Mouse (Mus musculus) CH12.LX (cell line): Measurements from ENCODE around the gene Oxsm. TPM values are rescaled to one million over a fixed set of nuclear protein-coding genes. Genes with fewer than 3 reads are reported as not detected.
A peak's percentile ranks its signal among the peaks of the same experiment; 100 is the strongest.

ENCODE experiments used
- DNase-seq: peaks from one replicate; pipeline ENCODE4 v3.0.0-alpha.2; 2013; ENCODE audit errors: extremely low read depth
- H3K27ac ChIP-seq: 2 replicates; pipeline ENCODE4 v1.5.1; 2012; ENCODE audit warnings: low read depth, mild to moderate bottlenecking, control low read depth, moderate library complexity; ENCODE audit not compliant: insufficient read depth
- H3K27me3 ChIP-seq: replicated peaks from 2 replicates; pipeline ENCODE3; 2012; ENCODE audit warnings: inconsistent platforms
- H3K36me3 ChIP-seq, 2 experiments: replicated peaks in 1 of 2; 2 replicates each; pipeline versions ENCODE3 to v1.6.1; 2012; ENCODE audit warnings: inconsistent platforms in 1 of 2, low read length in 1 of 2, mild to moderate bottlenecking in 1 of 2, mixed read lengths in 1 of 2, moderate library complexity in 1 of 2; ENCODE audit not compliant: control insufficient read depth in 1 of 2, insufficient read depth in 1 of 2
- H3K4me1 ChIP-seq, 2 experiments: 2 replicates each; pipeline ENCODE4 v1.6.1; 2012; ENCODE audit warnings: inconsistent platforms in 1 of 2, moderate library complexity in 1 of 2; ENCODE audit not compliant: insufficient read depth in 2 of 2, control insufficient read depth in 1 of 2
- H3K4me2 ChIP-seq: 2 replicates; pipeline ENCODE4 v1.6.1; 2012; ENCODE audit warnings: low read depth, mild to moderate bottlenecking, control low read depth; ENCODE audit not compliant: poor library complexity, insufficient read depth, severe bottlenecking
- H3K4me3 ChIP-seq, 3 experiments: fragments of 150-350 bp in 1 of 3; sonication (generic) in 1 of 3; replicated peaks in 1 of 3; 2 replicates each; pipeline versions ENCODE3 to v1.5.1; 2011 to 2012; ENCODE audit warnings: low read depth in 2 of 3, low read length in 2 of 3, mild to moderate bottlenecking in 2 of 3, moderate library complexity in 2 of 3, control low read depth in 1 of 3, improper control_type of control experiment in 1 of 3, inconsistent platforms in 1 of 3, mixed read lengths in 1 of 3; ENCODE audit not compliant: poor library complexity in 1 of 3
- H3K79me2 ChIP-seq: replicated peaks from 2 replicates; pipeline ENCODE4 v1.6.1; 2012; ENCODE audit warnings: mild to moderate bottlenecking, moderate library complexity; ENCODE audit not compliant: control insufficient read depth, poor library complexity, insufficient read depth, severe bottlenecking; ENCODE audit errors: extremely low read depth
- H3K9ac ChIP-seq: 2 replicates; pipeline ENCODE4 v1.6.1; 2012; ENCODE audit warnings: low read depth, mild to moderate bottlenecking, control low read depth, moderate library complexity; ENCODE audit not compliant: insufficient read depth
- H3K9me3 ChIP-seq: replicated peaks from 2 replicates; pipeline ENCODE3; 2012; ENCODE audit warnings: low read length, inconsistent platforms, mixed read lengths
- BHLHE40 ChIP-seq: IDR thresholded peaks from 2 replicates; pipeline ENCODE4 v1.6.1; 2011; ENCODE audit warnings: mild to moderate bottlenecking, low read depth, low read length, improper control_type of control experiment
- CTCF ChIP-seq, 2 experiments: IDR thresholded peaks in 1 of 2; conservative IDR thresholded peaks in 1 of 2; 2 replicates each; pipeline ENCODE4 v1.5.1; 2011 to 2012; ENCODE audit warnings: low read depth in 2 of 2, low read length in 2 of 2, improper control_type of control experiment in 1 of 2, inconsistent platforms in 1 of 2, mild to moderate bottlenecking in 1 of 2, moderate library complexity in 1 of 2
- ELF1 ChIP-seq: IDR thresholded peaks from 2 replicates; pipeline ENCODE4 v1.6.1; 2014; ENCODE audit warnings: low read depth, mild to moderate bottlenecking, inconsistent platforms, low read length, improper control_type of control experiment
- EP300 ChIP-seq: IDR thresholded peaks from 2 replicates; pipeline ENCODE4 v1.6.1; 2011; ENCODE audit warnings: low read length, improper control_type of control experiment
- ETS1 ChIP-seq: conservative IDR thresholded peaks from 2 replicates; pipeline ENCODE4 v1.6.1; 2012; ENCODE audit warnings: low read depth, mild to moderate bottlenecking, inconsistent platforms, low read length, improper control_type of control experiment, moderate library complexity
- HCFC1 ChIP-seq: IDR thresholded peaks from 2 replicates; pipeline ENCODE4 v1.6.1; 2012; ENCODE audit warnings: low read depth, mild to moderate bottlenecking, inconsistent platforms, low read length, improper control_type of control experiment
- IRF4 ChIP-seq: IDR thresholded peaks from 2 replicates; pipeline ENCODE4 v1.6.1; 2014; ENCODE audit warnings: low read depth, mild to moderate bottlenecking, inconsistent platforms, low read length, improper control_type of control experiment
- JUND ChIP-seq: conservative IDR thresholded peaks from 2 replicates; pipeline ENCODE4 v1.6.1; 2011; ENCODE audit warnings: low read depth, low read length, improper control_type of control experiment
- KAT2A ChIP-seq: IDR thresholded peaks from 2 replicates; pipeline ENCODE4 v1.6.1; 2012; ENCODE audit warnings: low read length, improper control_type of control experiment, inconsistent platforms; ENCODE audit not compliant: insufficient replicate concordance
- MAFK ChIP-seq: IDR thresholded peaks from 2 replicates; pipeline ENCODE4 v1.6.1; 2011; ENCODE audit warnings: low read length, improper control_type of control experiment; ENCODE audit not compliant: insufficient replicate concordance
- MEF2A ChIP-seq: IDR thresholded peaks from 2 replicates; pipeline ENCODE4 v1.6.1; 2014; ENCODE audit warnings: low read depth, mild to moderate bottlenecking, inconsistent platforms, low read length, improper control_type of control experiment, borderline replicate concordance
- MXI1 ChIP-seq: IDR thresholded peaks from 2 replicates; pipeline ENCODE4 v1.6.1; 2011; ENCODE audit warnings: mild to moderate bottlenecking, low read depth, low read length, improper control_type of control experiment
- MYC ChIP-seq: IDR thresholded peaks from 2 replicates; pipeline ENCODE4 v1.6.1; 2011; ENCODE audit warnings: low read depth, mild to moderate bottlenecking, improper control_type of control experiment, low read length
- NELFE ChIP-seq: IDR thresholded peaks from 2 replicates; pipeline ENCODE4 v1.6.1; 2011; ENCODE audit warnings: low read depth, low read length, improper control_type of control experiment
- NRF1 ChIP-seq: IDR thresholded peaks from 2 replicates; pipeline ENCODE4 v1.6.1; 2014; ENCODE audit warnings: low read depth, mild to moderate bottlenecking, inconsistent platforms, low read length, improper control_type of control experiment, moderate library complexity
- POLR2A ChIP-seq: IDR thresholded peaks from 2 replicates; pipeline ENCODE4 v1.6.1; 2011; ENCODE audit warnings: low read depth, mild to moderate bottlenecking, improper control_type of control experiment, low read length
- POLR2AphosphoS2 ChIP-seq: IDR thresholded peaks from 2 replicates; pipeline ENCODE4 v1.6.1; 2011; ENCODE audit warnings: low read depth, low read length, improper control_type of control experiment
- RAD21 ChIP-seq: IDR thresholded peaks from 2 replicates; pipeline ENCODE4 v1.6.1; 2011; ENCODE audit warnings: low read depth, mild to moderate bottlenecking, low read length, improper control_type of control experiment, moderate library complexity
- RCOR1 ChIP-seq: conservative IDR thresholded peaks from 2 replicates; pipeline ENCODE4 v1.6.1; 2012; ENCODE audit warnings: low read depth, mild to moderate bottlenecking, inconsistent platforms, low read length, improper control_type of control experiment
- SIN3A ChIP-seq: IDR thresholded peaks from 2 replicates; pipeline ENCODE4 v1.6.1; 2012; ENCODE audit warnings: low read length, improper control_type of control experiment, inconsistent platforms
- SMC3 ChIP-seq: IDR thresholded peaks from 2 replicates; pipeline ENCODE4 v1.6.1; 2011; ENCODE audit warnings: low read depth, low read length, improper control_type of control experiment
- TBP ChIP-seq: conservative IDR thresholded peaks from 2 replicates; pipeline ENCODE4 v1.6.1; 2011; ENCODE audit warnings: low read depth, low read length, improper control_type of control experiment
- TCF12 ChIP-seq: IDR thresholded peaks from 2 replicates; pipeline ENCODE4 v1.6.1; 2014; ENCODE audit warnings: low read depth, mild to moderate bottlenecking, inconsistent platforms, low read length, improper control_type of control experiment
- UBTF ChIP-seq: IDR thresholded peaks from 2 replicates; pipeline ENCODE4 v1.6.1; 2012; ENCODE audit warnings: low read depth, mild to moderate bottlenecking, inconsistent platforms, low read length, improper control_type of control experiment, moderate library complexity
- USF1 ChIP-seq: IDR thresholded peaks from 2 replicates; pipeline ENCODE4 v1.6.1; 2014; ENCODE audit warnings: low read depth, mild to moderate bottlenecking, inconsistent platforms, low read length, improper control_type of control experiment
- USF2 ChIP-seq: conservative IDR thresholded peaks from 2 replicates; pipeline ENCODE4 v1.6.1; 2011; ENCODE audit warnings: low read depth, low read length, improper control_type of control experiment
- ZC3H11A ChIP-seq: IDR thresholded peaks from 2 replicates; pipeline ENCODE4 v1.6.1; 2012; ENCODE audit warnings: low read depth, mild to moderate bottlenecking, inconsistent platforms, low read length, improper control_type of control experiment
- ZKSCAN1 ChIP-seq: IDR thresholded peaks from 2 replicates; pipeline ENCODE4 v1.6.1; 2012; ENCODE audit warnings: low read depth, inconsistent platforms, low read length, improper control_type of control experiment, borderline replicate concordance
- ZMIZ1 ChIP-seq: IDR thresholded peaks from 2 replicates; pipeline ENCODE4 v1.6.1; 2012; ENCODE audit warnings: low read depth, mild to moderate bottlenecking, inconsistent platforms, low read length, improper control_type of control experiment
- ZNF384 ChIP-seq: IDR thresholded peaks from 2 replicates; pipeline ENCODE4 v1.6.1; 2012; ENCODE audit warnings: low read depth, low read length, improper control_type of control experiment, inconsistent platforms
- dilution Hi-C: fragments of 300-500 bp; cut with MboI; formaldehyde crosslinking; loops from 2 replicates; pipeline ENCODE4 v1.14.3; 2020; ENCODE audit warnings: low sequenced_read_pairs; ENCODE audit not compliant: extremely low pct_unique_long_range_greater_than_20kb, extremely low pct_ligation_motif_present
- in situ Hi-C: fragments of 300-500 bp; cut with MboI; formaldehyde crosslinking; loops from 3 replicates; pipeline ENCODE4 v1.14.3; 2019; ENCODE audit warnings: low sequenced_read_pairs, low pct_ligation_motif_present, low pct_unique_long_range_greater_than_20kb, mixed read lengths
- polyA plus RNA-seq: library from polyadenylated mRNA; unstranded; fragments of >175 nt; gene quantifications from 2 replicates; pipeline ENCODE4 v1.2.1, GENCODE M21; 2012; ENCODE audit warnings: low read depth; ENCODE audit not compliant: insufficient read length
- total RNA-seq, 2 experiments: library from RNA; depleted of rRNA; stranded (reverse); fragments of 300-350 nt in 1 of 2; fragments of >200 nt in 1 of 2; gene quantifications; 2 replicates each; pipeline ENCODE4 v1.2.3; 2012 to 2014

The Oxsm gene
- total and polyA plus RNA-seq, 3 experiments = 6.6 to 10.8 (median 8.7) TPM

DNA sequence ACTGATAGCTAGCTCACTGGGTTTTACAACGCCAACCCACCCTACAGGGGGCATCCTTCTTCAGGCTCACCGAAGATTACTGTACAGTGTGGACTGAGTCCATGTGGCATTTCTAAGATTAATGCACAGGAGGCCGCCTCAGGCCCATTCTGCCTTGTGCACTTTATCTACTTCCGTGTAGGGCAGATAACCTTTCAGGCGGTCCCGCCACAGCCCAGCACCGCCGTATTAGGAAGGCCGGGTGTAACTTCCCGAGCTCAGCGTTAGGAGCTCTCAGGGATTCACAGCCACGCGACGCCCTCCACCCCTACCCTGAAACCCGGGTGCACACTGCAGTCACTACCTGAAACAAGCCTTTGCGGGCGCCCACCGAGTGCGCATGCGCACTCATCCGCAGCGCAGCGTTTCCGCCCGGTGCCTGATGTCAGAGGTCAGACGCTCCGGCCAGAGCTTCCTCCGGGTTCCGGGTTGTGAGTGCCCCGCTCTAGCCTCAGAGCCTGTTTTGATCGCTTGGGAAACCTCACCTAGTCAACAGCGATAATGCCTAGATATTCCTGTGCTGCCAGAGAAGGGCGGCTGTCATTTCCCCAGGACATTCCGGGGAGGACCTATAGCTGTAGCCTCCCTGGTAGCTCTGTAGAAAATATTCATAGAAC, 6.5 kb downstream of the Oxsm start:
- peak overlapping the region; percentile 67 for H3K9ac ChIP-seq
- TF ChIP-seq SMC3 (peak; percentile 14; the same call in 1 of the 2 replicates), MYC (peak; percentile 88), KAT2A (peak; percentile 69; the same call in 1 of the 2 replicates), JUND (no peak), HCFC1 (peak; percentile 83), ELF1 (peak; percentile 94), EP300 (0 out of 2 replicates have a peak, but pooled peaks have one; percentile 9), ETS1 (no peak), ZMIZ1 (0 out of 2 replicates have a peak, but pooled peaks have one; percentile 56), ZNF384 (no peak), NELFE (peak; percentile 84), NRF1 (peak; percentile 93), SIN3A (peak; percentile 56), MAFK (no peak), USF1 (no peak), ZC3H11A (no peak), MXI1 (peak; percentile 60), POLR2AphosphoS2 (peak; percentile 46; the same call in 1 of the 2 replicates), IRF4 (peak; percentile 50), POLR2A (peak; percentile 88), UBTF (no peak), RAD21 (no peak; the same call in none of the 2 replicates), TBP (peak; percentile 68), RCOR1 (no peak), TCF12 (peak; percentile 81), ZKSCAN1 (no peak), CTCF (conservative IDR thresholded peaks at IDR 0.05 in 1 of 2, IDR thresholded peaks at IDR 0.05 in 1 of 2; ENCODE audit: low read depth in 2 of 2, low read length in 2 of 2) (peak in 1 of 2 experiments; percentile 37; a peak in 1 of 4 replicates), USF2 (no peak), MEF2A (no peak), BHLHE40 (0 out of 2 replicates have a peak, but pooled peaks have one; percentile 9)
- TF ChIP-seq, all 38 proteins: peak for 18
- H3K9me3 ChIP-seq = no peaks in the 10 kb centered on the region
- peak overlapping the region; percentile 65 to 70 (median 70) for H3K4me3 ChIP-seq
- H3K4me1 ChIP-seq = peaks cover 7 to 15% of the 10 kb centered on the region in 2 experiments
- H3K79me2 ChIP-seq = no peaks in the 10 kb centered on the region
- in situ Hi-C loops = loop anchor here (10.0 kb wide), 1 partner anchor 122 kb away; the partner anchor contains the start of gene Top2b
- dilution Hi-C loops = no loop called here
- H3K36me3 ChIP-seq = peaks cover 10 to 37% of the 10 kb centered on the region in 2 experiments
- peak overlapping the region; percentile 85 for H3K4me2 ChIP-seq
- peak; percentile 86 for DNase-seq
- H3K27ac ChIP-seq = peak overlapping the region; percentile 68
- no peaks in the 10 kb centered on the region for H3K27me3 ChIP-seq
